ENCODE assay signal across 20 mouse cellular contexts in the genomic region with DNA sequence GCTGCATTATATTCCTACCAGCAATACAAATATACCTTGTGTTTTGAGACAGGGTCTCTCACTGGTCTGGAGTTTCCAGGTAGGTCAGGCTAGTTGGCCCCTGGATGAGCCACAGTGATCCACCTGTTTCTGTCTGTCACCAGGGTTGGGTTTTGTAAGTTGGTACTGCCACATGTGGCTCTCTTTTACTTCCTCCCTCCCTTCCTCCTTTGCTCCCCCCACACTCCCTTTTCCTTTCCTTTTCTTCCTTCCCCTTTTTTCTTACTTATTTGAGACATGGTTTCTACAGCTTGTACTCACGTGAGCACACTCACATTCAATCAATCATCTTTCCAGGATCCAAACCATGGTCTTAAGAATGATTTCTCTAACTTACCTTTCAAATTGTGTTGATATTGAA. TPM values are rescaled to one million over a fixed set of nuclear protein-coding genes. Genes with fewer than 3 reads are reported as not detected.
DNase-seq lines count a peak whose midpoint lies in the region; ATAC-seq lines count a peak whose summit lies in the region.
"Had no signal": no experiment of that assay in that cellular context is flagged by ENCODE, and none has a peak within 500 bp of the region (broad histone marks: within the 10 kb centered on the region; RNA-seq: fewer than 3 reads in every experiment).

No protein-coding gene starts in this region.

- DNase-seq in kidney, adult 18-20 months = no peak
- DNase-seq in testis, postnatal 10 days (ENCODE audit: low spot score) = no peak
- DNase-seq: adrenal gland, adult 8-10 months; adrenal gland, postnatal 14 days; adrenal gland, postnatal 36 days; B cell, adult 2 months; cerebellum, adult 11-12 months; cerebellum, adult 2 months; cerebellum, adult 9-10 months; cerebellum, postnatal 10 days; cerebellum, postnatal 25 days; embryo, embryonic 11 days had no signal

- peak; percentile 67 for ATAC-seq in common myeloid progenitor, adult 5-6 weeks (replicated peaks; ENCODE audit: low read depth, poor library complexity, severe bottlenecking)
- peak; percentile 25 to 46 for ATAC-seq in hematopoietic stem cell, adult 5-6 weeks (replicated peaks in 1 of 2; ENCODE audit: insufficient read depth in 1 of 2, low FRiP score in 2 of 2, low TSS enrichment in 1 of 2, low read depth in 1 of 2, poor library complexity in 2 of 2, severe bottlenecking in 2 of 2)
- ATAC-seq in megakaryocyte progenitor cell, adult 5-6 weeks (replicated peaks; ENCODE audit: poor library complexity) = peak; percentile 79
- ATAC-seq: activated CD4-positive, CD25-positive, alpha-beta regulatory T cell, adult 4 months; CD4-positive, CD25-positive, alpha-beta regulatory T cell, adult 4 months; forebrain, embryonic 14.5 days; forebrain, embryonic 16.5 days; Patski had no signal

RNA-seq across cellular contexts. Expression of a gene that starts 9.8 kb away (rescaled TPM):
- 0.91 and 1.1 TPM in 2 replicates for total RNA-seq in common myeloid progenitor, adult 5-6 weeks (2017)
- total RNA-seq in hematopoietic stem cell, adult 5-6 weeks (2017) = 1.4 and 1.5 TPM in 2 replicates
- not detected in 2 replicates for total RNA-seq in megakaryocyte progenitor cell, adult 5-6 weeks (2015)
- not detected in 2 replicates for total RNA-seq in megakaryocyte progenitor cell, adult 5-6 weeks (2017)
- total RNA-seq: adrenal gland, adult 8-10 months; adrenal gland, postnatal 14 days; adrenal gland, postnatal 36 days had no signal

RNA-seq across cellular contexts. Expression of a gene that starts 25.1 kb away (rescaled TPM):
- total RNA-seq in common myeloid progenitor, adult 5-6 weeks (2017) = 103 and 104 TPM in 2 replicates
- total RNA-seq in hematopoietic stem cell, adult 5-6 weeks (2017) = 173 and 184 TPM in 2 replicates
- 106 and 110 TPM in 2 replicates for total RNA-seq in megakaryocyte progenitor cell, adult 5-6 weeks (2015)
- total RNA-seq in megakaryocyte progenitor cell, adult 5-6 weeks (2017) = 55.3 and 56.5 TPM in 2 replicates
